Mouse (Mus musculus) lung, embryonic 14.5 days (tissue): Measurements from ENCODE around the gene Pigz. TPM values are rescaled to one million over a fixed set of nuclear protein-coding genes. Genes with fewer than 3 reads are reported as not detected.
A peak's percentile ranks its signal among the peaks of the same experiment; 100 is the strongest.

Experiments
- ATAC-seq: fragments of 200-750 bp; cut with Nextera tagmentation; 2 replicates; pipeline ENCODE4 v1.8.0; 2017; ENCODE audit warnings: mild to moderate bottlenecking, moderate TSS enrichment, moderate library complexity; ENCODE audit not compliant: insufficient read depth
- DNase-seq: peaks from one replicate; pipeline ENCODE4 v3.0.0-alpha.2; 2015
- H3K27ac ChIP-seq: fragments of 300-500 bp; sonication (generic); 2 replicates; pipeline ENCODE4 v1.5.1; 2014; ENCODE audit warnings: low read depth, mild to moderate bottlenecking, moderate library complexity
- H3K27me3 ChIP-seq: fragments of 300-500 bp; sonication (generic); 2 replicates; pipeline ENCODE4 v1.6.1; 2014; ENCODE audit warnings: low read length, control low read depth; ENCODE audit not compliant: insufficient read depth
- H3K36me3 ChIP-seq: fragments of 300-500 bp; sonication (generic); 2 replicates; pipeline ENCODE4 v1.6.1; 2014; ENCODE audit warnings: control low read depth; ENCODE audit not compliant: insufficient read depth
- H3K4me1 ChIP-seq: fragments of 300-500 bp; sonication (generic); 2 replicates; pipeline ENCODE4 v1.6.1; 2014; ENCODE audit warnings: antibody characterized with exemption, control low read depth; ENCODE audit not compliant: insufficient read depth
- H3K4me2 ChIP-seq: fragments of 300-500 bp; sonication (generic); 2 replicates; pipeline ENCODE4 v1.6.1; 2014; ENCODE audit warnings: mild to moderate bottlenecking
- H3K4me3 ChIP-seq: fragments of 300-500 bp; sonication (generic); 2 replicates; pipeline ENCODE4 v1.5.1; 2014; ENCODE audit warnings: low read depth, low read length
- H3K9ac ChIP-seq: fragments of 300-500 bp; sonication (generic); 2 replicates; pipeline ENCODE4 v1.6.1; 2014
- H3K9me3 ChIP-seq: fragments of 300-500 bp; sonication (generic); 2 replicates; pipeline ENCODE4 v1.6.1; 2016; ENCODE audit warnings: low read depth, low read length, control low read depth
- CTCF ChIP-seq: IDR thresholded peaks from 2 replicates; pipeline ENCODE4 v1.5.1; 2016; ENCODE audit warnings: antibody characterized with exemption, low read depth
- WGBS: fragments of 180-500 bp; shearing (Covaris S2); extraction: QIAGEN DNeasy Blood & Tissue Kit; methylation state at CpG from one replicate; pipeline ENCODE4 v1.1.7; 2014; 5-methylcytosine and 5-hydroxymethylcytosine counted together
- polyA plus RNA-seq: library from polyadenylated mRNA; unstranded; fragments of >200 nt; fragmentation: Nextera tagmentation; extraction: Ambion mirVana; gene quantifications from 2 replicates; pipeline ENCODE4 v1.2.1, GENCODE M21; 2014

The Pigz gene
- polyA plus RNA-seq = 0.42 and 0.43 TPM in 2 replicates

DNA sequence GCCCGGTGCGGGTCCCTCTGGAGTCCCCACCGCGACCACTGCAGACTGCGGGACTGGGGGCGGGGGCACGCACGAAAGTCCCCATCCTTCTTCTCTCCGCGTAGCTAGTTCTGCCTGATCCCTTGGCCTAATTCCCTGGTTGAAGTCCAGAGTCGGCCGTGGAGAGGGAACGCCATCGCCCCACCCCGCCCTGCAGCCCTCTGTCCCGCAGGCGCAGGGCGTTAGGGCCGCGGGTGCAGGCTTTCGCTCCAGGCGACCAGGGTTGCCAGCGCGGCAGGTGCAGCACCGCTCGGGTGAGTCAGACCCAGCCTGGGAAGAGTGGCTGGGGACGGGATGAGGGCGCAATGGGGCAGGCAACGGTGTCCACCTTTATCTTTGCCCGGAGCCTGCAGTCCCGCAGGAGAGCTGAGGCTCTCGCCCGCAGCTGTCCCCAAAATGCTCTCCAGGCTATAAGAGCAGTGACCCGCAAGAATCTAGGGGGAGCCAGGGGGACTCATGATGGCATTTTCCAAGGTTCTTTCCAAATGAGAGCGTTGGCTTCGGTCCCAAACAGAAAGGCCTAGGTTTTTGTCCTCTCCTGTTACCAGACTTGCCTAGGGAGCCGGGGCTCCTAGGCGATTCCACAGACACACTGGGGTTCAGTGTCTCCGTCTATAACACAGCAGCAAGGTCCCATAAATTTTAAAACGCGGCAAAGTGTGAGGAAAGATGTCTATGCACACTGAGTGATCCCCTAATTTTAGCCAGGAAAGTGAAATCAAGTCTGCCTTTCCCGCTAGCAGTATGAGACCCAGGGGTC lies at the start of gene Pigz:
Gene Pigz (plus strand): TSS at position 101 of the 799 bp plus-strand sequence.
- Histone ChIP-seq H3K27me3 (peaks cover 41% of the 10 kb centered on the region), H3K4me3 (peak within 1 kb of the TSS; percentile 51), H3K9me3 (no peaks in the 10 kb centered on the region), H3K36me3 (no peaks in the 10 kb centered on the region), H3K4me1 (0 out of 2 replicates have a peak, but pooled peaks cover 2% of the 10 kb centered on the region), H3K27ac (no peak within 1 kb of the TSS), H3K9ac (peak within 1 kb of the TSS; percentile 51), H3K4me2 (peak within 1 kb of the TSS; percentile 90)
- 8% methylated on average over 42 of the region's 42 CpGs for WGBS
- no peak for TF ChIP-seq CTCF
- no peak for DNase-seq
- ATAC-seq = no peak

DNA sequence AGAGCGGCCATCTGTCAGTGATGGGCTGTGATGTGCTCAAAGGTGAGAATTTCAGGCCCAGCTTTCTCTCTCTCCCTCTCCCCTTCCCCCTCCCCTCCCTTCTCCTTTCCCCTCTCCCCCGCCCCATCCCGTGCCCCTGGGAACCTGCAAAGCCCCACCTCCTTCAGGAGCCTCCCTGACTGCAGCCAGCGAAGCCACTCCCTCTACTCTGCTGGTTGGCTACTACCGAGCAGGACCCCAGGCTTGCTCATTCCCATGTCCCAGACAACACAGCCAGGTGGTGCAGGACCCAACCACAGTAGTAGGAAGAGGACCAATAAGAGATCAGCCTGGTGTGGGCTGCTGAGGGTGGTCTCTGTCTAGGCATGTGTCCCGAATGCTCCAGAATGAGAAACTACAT lies 49.7 kb upstream of the Pigz start:
- Histone ChIP-seq H3K4me3 (no peak overlapping the region), H3K36me3 (no peaks in the 10 kb centered on the region), H3K27me3 (no peaks in the 10 kb centered on the region), H3K9ac (no peak overlapping the region), H3K27ac (no peak overlapping the region), H3K4me1 (peaks cover 10% of the 10 kb centered on the region; the same call in 1 of the 2 replicates), H3K9me3 (no peaks in the 10 kb centered on the region), H3K4me2 (peak overlapping the region; percentile 23)
- 19% methylated on average over 6 of the region's 6 CpGs for WGBS
- no peak for TF ChIP-seq CTCF
- DNase-seq (no peak), ATAC-seq (peak; percentile 45; the same call in 1 of the 2 replicates)

DNA sequence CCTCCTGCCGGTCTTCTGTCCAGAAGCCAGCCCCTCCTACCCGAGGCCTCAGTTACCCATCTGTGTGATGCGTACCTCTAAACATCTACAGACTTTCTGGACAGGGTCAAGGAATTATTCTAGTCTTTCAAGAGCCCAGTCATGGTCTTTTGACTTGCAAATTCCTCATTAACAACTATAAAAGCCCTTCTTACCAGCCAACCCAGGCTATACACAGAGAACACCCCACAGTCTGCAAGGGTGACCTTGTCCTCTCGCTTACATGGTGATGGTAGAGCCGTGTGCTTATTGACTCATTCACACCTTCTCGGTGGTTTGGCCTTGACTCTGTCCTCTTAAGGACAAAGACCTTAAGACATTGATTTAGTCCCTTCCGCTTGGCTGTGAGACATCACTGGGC lies 42.7 kb upstream of the Pigz start:
- DNase-seq (no peak), ATAC-seq (no peak)
- H3K9ac ChIP-seq = no peak overlapping the region
- no peak for TF ChIP-seq CTCF
- no peaks in the 10 kb centered on the region for H3K27me3 ChIP-seq
- WGBS = 79% methylated on average over 7 of the region's 7 CpGs
- H3K9me3 ChIP-seq = no peaks in the 10 kb centered on the region
- no peaks in the 10 kb centered on the region for H3K4me1 ChIP-seq
- no peak overlapping the region for H3K4me3 ChIP-seq
- no peaks in the 10 kb centered on the region for H3K36me3 ChIP-seq
- H3K27ac ChIP-seq = no peak overlapping the region
- no peak overlapping the region for H3K4me2 ChIP-seq

DNA sequence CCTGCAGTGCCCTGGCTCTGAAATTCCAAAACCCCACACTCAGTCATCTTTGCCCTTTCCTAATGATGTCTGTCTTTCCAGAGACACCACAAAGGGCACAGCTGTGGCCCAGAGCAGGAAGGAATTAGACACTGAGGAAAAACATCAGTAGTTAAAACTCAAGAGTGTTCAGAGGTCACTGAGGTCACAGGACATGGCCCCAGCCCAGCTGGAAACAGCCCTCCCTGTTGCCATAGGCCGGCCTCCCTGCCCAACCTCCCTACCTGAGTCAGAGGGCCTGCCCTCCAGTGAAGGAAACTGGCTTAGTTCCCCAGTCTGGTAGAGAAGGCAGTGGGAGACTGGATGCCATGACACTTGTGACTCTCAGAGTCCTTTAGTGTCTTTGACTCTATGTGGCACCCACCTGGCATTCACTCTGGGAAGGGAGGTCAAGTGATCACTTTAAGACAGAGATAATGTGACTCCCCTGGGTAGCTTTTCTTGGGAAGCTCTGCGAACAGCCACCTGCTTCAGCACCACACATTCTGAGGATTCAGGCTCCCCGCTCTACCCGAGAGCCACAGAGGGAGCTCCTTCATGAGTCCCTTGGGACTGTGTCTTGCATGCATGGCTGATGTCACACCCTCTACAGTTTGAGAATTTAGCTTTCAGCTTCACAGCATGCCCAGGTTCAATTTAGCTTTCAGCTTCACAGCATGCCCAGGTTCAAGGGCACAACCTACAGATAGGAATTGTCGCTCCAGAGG lies 40.1 kb upstream of the Pigz start:
- H3K4me3 ChIP-seq = no peak overlapping the region
- 71% methylated on average over 5 of the region's 5 CpGs for WGBS
- no peaks in the 10 kb centered on the region for H3K36me3 ChIP-seq
- H3K9ac ChIP-seq = no peak overlapping the region
- H3K4me1 ChIP-seq = no peaks in the 10 kb centered on the region
- no peak overlapping the region for H3K4me2 ChIP-seq
- H3K27ac ChIP-seq = no peak overlapping the region
- no peaks in the 10 kb centered on the region for H3K27me3 ChIP-seq
- no peak for DNase-seq
- ATAC-seq = no peak
- no peaks in the 10 kb centered on the region for H3K9me3 ChIP-seq
- TF ChIP-seq CTCF = no peak

DNA sequence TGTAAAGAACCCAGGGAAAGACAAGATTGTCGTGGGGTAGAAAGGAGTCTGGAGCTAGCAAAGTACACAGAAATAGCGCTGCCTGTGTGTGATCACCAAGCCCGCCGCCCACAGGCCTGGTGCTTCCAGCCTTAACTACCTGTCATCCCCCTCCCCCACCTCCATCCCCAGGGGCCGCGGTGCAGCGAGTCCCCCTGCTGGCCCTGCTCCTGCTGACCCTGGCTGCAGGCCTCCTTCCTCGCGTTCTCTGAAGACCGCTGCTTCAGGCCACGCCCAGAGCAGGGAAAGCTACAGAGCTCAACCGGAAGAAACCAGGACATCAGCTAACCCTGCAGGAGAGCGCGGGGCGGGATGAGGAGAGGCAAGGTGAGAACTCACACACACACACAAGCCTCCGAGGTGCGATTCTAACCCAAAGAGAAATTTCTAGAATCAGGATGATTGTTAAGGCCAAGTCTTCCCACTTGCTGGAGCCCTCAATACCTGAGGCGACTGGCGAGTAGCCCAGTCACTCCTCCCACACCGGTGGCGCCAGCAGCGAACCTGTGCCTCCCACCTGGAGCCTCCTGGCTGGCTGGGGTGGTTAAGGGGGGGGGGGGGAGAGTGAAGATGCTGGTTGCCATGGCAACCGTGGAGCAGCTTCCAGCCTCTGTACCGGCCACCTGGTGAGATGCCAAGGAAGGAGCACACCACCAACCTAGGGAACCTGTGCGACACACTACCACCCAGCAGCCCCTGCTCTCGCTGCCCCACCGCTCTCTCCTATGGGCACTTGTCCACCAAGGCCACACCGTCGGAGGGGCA lies 36.5 kb upstream of the Pigz start:
- peak; percentile 80 for ATAC-seq
- Histone ChIP-seq H3K9me3 (no peaks in the 10 kb centered on the region), H3K9ac (no peak overlapping the region; the same call in 1 of the 2 replicates), H3K4me2 (peak overlapping the region; percentile 59), H3K4me1 (no peaks in the 10 kb centered on the region), H3K4me3 (peak overlapping the region; percentile 14; the same call in 1 of the 2 replicates), H3K27me3 (no peaks in the 10 kb centered on the region), H3K27ac (no peak overlapping the region), H3K36me3 (no peaks in the 10 kb centered on the region)
- TF ChIP-seq CTCF = peak; percentile 52
- 11% methylated on average over 29 of the region's 29 CpGs for WGBS
- peak; percentile 69 for DNase-seq

DNA sequence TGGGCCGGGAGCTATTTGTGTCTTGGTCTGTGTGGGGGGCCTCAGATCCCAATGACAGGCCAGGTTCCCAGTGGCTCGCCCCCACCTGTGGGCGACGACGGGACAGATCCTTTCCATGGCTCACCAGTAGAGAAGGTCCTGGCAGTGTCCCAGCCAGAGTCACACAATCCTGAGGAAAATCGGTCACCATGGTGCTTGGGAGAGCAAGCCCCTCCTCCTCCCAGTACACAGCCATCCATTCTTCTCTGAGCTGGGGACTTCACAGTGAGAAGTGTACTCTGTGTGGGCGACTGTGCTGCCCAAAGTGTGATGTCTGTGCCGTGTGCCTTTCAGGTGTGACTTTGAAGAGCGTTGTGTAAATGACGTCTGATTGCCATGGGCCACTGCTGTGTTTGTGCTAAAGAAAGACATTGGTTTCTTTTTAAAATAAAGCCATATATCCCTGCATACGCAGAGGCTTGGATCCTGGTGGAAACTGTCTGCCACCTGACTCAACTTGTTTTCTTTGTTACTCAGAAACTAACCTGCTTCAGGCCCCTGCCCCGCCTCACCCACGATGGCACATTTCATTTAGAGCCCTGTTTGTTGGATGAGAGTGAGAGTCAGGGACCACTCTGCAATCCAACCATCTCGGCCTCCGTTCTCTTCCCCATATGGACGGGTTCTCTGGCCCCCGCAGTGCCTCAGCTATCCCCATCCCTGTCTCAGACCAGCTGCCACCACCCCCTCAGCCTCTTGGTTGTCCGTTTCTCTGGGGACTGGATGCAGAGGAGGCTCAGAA lies 34.9 kb upstream of the Pigz start:
- DNase-seq (peak; percentile 24), ATAC-seq (peak; percentile 31; the same call in 1 of the 2 replicates)
- H3K4me2 ChIP-seq = no peak overlapping the region
- 77% methylated on average over 18 of the region's 18 CpGs for WGBS
- no peaks in the 10 kb centered on the region for H3K36me3 ChIP-seq
- no peaks in the 10 kb centered on the region for H3K27me3 ChIP-seq
- H3K9ac ChIP-seq = no peak overlapping the region
- no peak overlapping the region for H3K4me3 ChIP-seq
- H3K9me3 ChIP-seq = no peaks in the 10 kb centered on the region
- no peaks in the 10 kb centered on the region for H3K4me1 ChIP-seq
- no peak for TF ChIP-seq CTCF
- no peak overlapping the region for H3K27ac ChIP-seq
